8 mouse cellular contexts compared by ENCODE assay signal in genomic region chr3:146150560-146150959, GRCm38 (mm10). TPM values are rescaled to one million over a fixed set of nuclear protein-coding genes. Genes with fewer than 3 reads are reported as not detected.
DNase-seq lines count a peak whose midpoint lies in the region; ATAC-seq and TF ChIP-seq lines count a peak whose summit lies in the region.

No protein-coding gene starts in this region.

- peak; percentile 50 for DNase-seq in CD4-positive, CD25-positive, alpha-beta regulatory T cell, adult 2 months (ENCODE audit: low read depth, low spot score)
- DNase-seq in embryonic facial prominence, embryonic 10.5 days (ENCODE audit: low spot score) = peak; percentile 18
- peak; percentile 72 for DNase-seq in induced T-regulatory cell, adult 2 months (ENCODE audit: low read depth)
- no peak for DNase-seq in liver, embryonic 14.5 days (ENCODE audit: low read depth in 3 of 3, low spot score in 3 of 3)
- no peak for DNase-seq in neural tube, embryonic 11.5 days (ENCODE audit: low spot score)
- DNase-seq in cerebellum, postnatal 10 days = no peak
- DNase-seq in layer of hippocampus, postnatal 36 days = no peak
- DNase-seq in right cerebral cortex, adult 18-20 months = no peak

- no peak overlapping the region for H3K9ac ChIP-seq in liver, embryonic 14.5 days (replicated peaks)
- no peak overlapping the region for H3K9ac ChIP-seq in neural tube, embryonic 11.5 days (ENCODE audit: low read length)

- H3K27ac ChIP-seq in embryonic facial prominence, embryonic 10.5 days (replicated peaks) = no peak overlapping the region
- no peak overlapping the region for H3K27ac ChIP-seq in liver, embryonic 14.5 days
- no peak overlapping the region for H3K27ac ChIP-seq in neural tube, embryonic 11.5 days (ENCODE audit: low read depth, low read length)

- 28% methylated on average over 11 of the region's 11 CpGs for WGBS in embryonic facial prominence, embryonic 10.5 days
- WGBS in liver, embryonic 14.5 days (ENCODE audit: insufficient replicate concordance) = 19% methylated on average over 11 of the region's 11 CpGs
- 17% methylated on average over 11 of the region's 11 CpGs for WGBS in neural tube, embryonic 11.5 days

- H3K4me3 ChIP-seq in embryonic facial prominence, embryonic 10.5 days = peak overlapping the region; percentile 59
- H3K4me3 ChIP-seq in liver, embryonic 14.5 days (ENCODE audit: insufficient read depth in 1 of 2, low read depth in 2 of 2, low read length in 2 of 2) = peak overlapping the region; percentile 45 to 47
- H3K4me3 ChIP-seq in neural tube, embryonic 11.5 days (ENCODE audit: low read depth, low read length) = no peak overlapping the region

- peaks cover 54% of the 10 kb centered on the region for H3K27me3 ChIP-seq in embryonic facial prominence, embryonic 10.5 days (replicated peaks; ENCODE audit: low read depth, poor library complexity, severe bottlenecking)
- H3K27me3 ChIP-seq in liver, embryonic 14.5 days (ENCODE audit: control insufficient read depth, insufficient read depth, low read length) = no peaks in the 10 kb centered on the region
- H3K27me3 ChIP-seq in neural tube, embryonic 11.5 days (ENCODE audit: control insufficient read depth, insufficient read depth, low read length) = peaks cover 5% of the 10 kb centered on the region; the same call in 1 of the 2 replicates

- no peak for TF ChIP-seq CTCF in liver, embryonic 14.5 days (IDR thresholded peaks at IDR 0.05; ENCODE audit: low read depth)

- no peaks in the 10 kb centered on the region for H3K36me3 ChIP-seq in embryonic facial prominence, embryonic 10.5 days (replicated peaks)
- no peaks in the 10 kb centered on the region for H3K36me3 ChIP-seq in liver, embryonic 14.5 days (replicated peaks; ENCODE audit: control insufficient read depth, insufficient read depth, low read depth)
- no peaks in the 10 kb centered on the region for H3K36me3 ChIP-seq in neural tube, embryonic 11.5 days (ENCODE audit: control insufficient read depth, insufficient read depth, low read length)

- H3K4me2 ChIP-seq in liver, embryonic 14.5 days (ENCODE audit: low read depth) = peak overlapping the region; percentile 61
- H3K4me2 ChIP-seq in neural tube, embryonic 11.5 days (ENCODE audit: low read depth) = peak overlapping the region; percentile 61

- TF ChIP-seq EP300 in liver, embryonic 14.5 days (IDR thresholded peaks at IDR 0.05; ENCODE audit: low read depth) = no peak

- H3K4me1 ChIP-seq in embryonic facial prominence, embryonic 10.5 days = peaks cover 31% of the 10 kb centered on the region
- H3K4me1 ChIP-seq in liver, embryonic 14.5 days (replicated peaks; ENCODE audit: control insufficient read depth in 2 of 2, insufficient read depth in 2 of 2, low read length in 1 of 2) = peaks cover 0 to 4% of the 10 kb centered on the region in 2 experiments; a peak in 2 of 4 replicates
- H3K4me1 ChIP-seq in neural tube, embryonic 11.5 days (ENCODE audit: control insufficient read depth, insufficient read depth, low read length) = peaks cover 10% of the 10 kb centered on the region; the same call in 1 of the 2 replicates

- no peaks in the 10 kb centered on the region for H3K9me3 ChIP-seq in embryonic facial prominence, embryonic 10.5 days
- no peaks in the 10 kb centered on the region for H3K9me3 ChIP-seq in liver, embryonic 14.5 days (ENCODE audit: control insufficient read depth, low read length)
- H3K9me3 ChIP-seq in neural tube, embryonic 11.5 days (ENCODE audit: control insufficient read depth, low read length) = no peaks in the 10 kb centered on the region

- ATAC-seq in liver, embryonic 14.5 days (ENCODE audit: insufficient read depth) = no peak
- ATAC-seq in neural tube, embryonic 11.5 days (ENCODE audit: insufficient read depth, low FRiP score, low TSS enrichment) = no peak

RNA-seq across cellular contexts. Expression of gene Mcoln2, which starts 0.9 kb away (rescaled TPM):
- 0.12 and 0.18 TPM in 2 replicates for polyA plus RNA-seq in embryonic facial prominence, embryonic 10.5 days (2016; fragmentation: Nextera tagmentation; extraction: Ambion mirVana)
- 4.6 and 5.9 TPM in 2 replicates for polyA plus RNA-seq in liver, embryonic 14.5 days (2012; rRNA removed)
- 5.5 and 6.5 TPM in 2 replicates for polyA plus RNA-seq in liver, embryonic 14.5 days (2014; fragmentation: Nextera tagmentation; extraction: Ambion mirVana)
- polyA plus RNA-seq in neural tube, embryonic 11.5 days (2014; fragmentation: Nextera tagmentation; extraction: Ambion mirVana) = 0.28 and 0.49 TPM in 2 replicates
- not detected for total RNA-seq in layer of hippocampus, postnatal 36 days (2021)

RNA-seq across cellular contexts. Expression of gene Mcoln3, which starts 33.3 kb away (rescaled TPM):
- polyA plus RNA-seq in embryonic facial prominence, embryonic 10.5 days (2016; fragmentation: Nextera tagmentation; extraction: Ambion mirVana) = 8.7 and 8.8 TPM in 2 replicates
- polyA plus RNA-seq in liver, embryonic 14.5 days (2012; rRNA removed) = 0.05 and 0.11 TPM in 2 replicates
- 0.11 and 0.25 TPM in 2 replicates for polyA plus RNA-seq in liver, embryonic 14.5 days (2014; fragmentation: Nextera tagmentation; extraction: Ambion mirVana)
- polyA plus RNA-seq in neural tube, embryonic 11.5 days (2014; fragmentation: Nextera tagmentation; extraction: Ambion mirVana) = 4.1 and 4.3 TPM in 2 replicates
- total RNA-seq in layer of hippocampus, postnatal 36 days (2021) = not detected

RNA-seq across cellular contexts. Expression of gene Wdr63, which starts 42.6 kb away (rescaled TPM):
- 0.24 and 0.40 TPM in 2 replicates for polyA plus RNA-seq in embryonic facial prominence, embryonic 10.5 days (2016; fragmentation: Nextera tagmentation; extraction: Ambion mirVana)
- polyA plus RNA-seq in liver, embryonic 14.5 days (2012; rRNA removed) = 0.04 TPM in 1 of 2 replicates, not detected in the other
- 0.15 and 0.32 TPM in 2 replicates for polyA plus RNA-seq in liver, embryonic 14.5 days (2014; fragmentation: Nextera tagmentation; extraction: Ambion mirVana)
- polyA plus RNA-seq in neural tube, embryonic 11.5 days (2014; fragmentation: Nextera tagmentation; extraction: Ambion mirVana) = 0.15 TPM in 1 of 2 replicates, not detected in the other
- total RNA-seq in layer of hippocampus, postnatal 36 days (2021) = under 1 TPM; 0.60 to 0.99 TPM

Comparison
In these comparisons a context has a peak if more than half of its experiments do, and no peak if none do; other contexts are left out.
1. DNase-seq: peak in CD4-positive, CD25-positive, alpha-beta regulatory T cell, adult 2 months (single experiment), embryonic facial prominence, embryonic 10.5 days (single experiment) and induced T-regulatory cell, adult 2 months (single experiment); none in liver, embryonic 14.5 days (0 of 3), neural tube, embryonic 11.5 days (single experiment), cerebellum, postnatal 10 days (0 of 2), layer of hippocampus, postnatal 36 days (0 of 2) and right cerebral cortex, adult 18-20 months (single experiment).